Mouse (Mus musculus): ENCODE measurements around the gene Rad51b. TPM values are rescaled to one million over a fixed set of nuclear protein-coding genes. Genes with fewer than 3 reads are reported as not detected.

Gene Rad51b
- polyA plus RNA-seq, 1 experiment = 1.1 TPM

DNA sequence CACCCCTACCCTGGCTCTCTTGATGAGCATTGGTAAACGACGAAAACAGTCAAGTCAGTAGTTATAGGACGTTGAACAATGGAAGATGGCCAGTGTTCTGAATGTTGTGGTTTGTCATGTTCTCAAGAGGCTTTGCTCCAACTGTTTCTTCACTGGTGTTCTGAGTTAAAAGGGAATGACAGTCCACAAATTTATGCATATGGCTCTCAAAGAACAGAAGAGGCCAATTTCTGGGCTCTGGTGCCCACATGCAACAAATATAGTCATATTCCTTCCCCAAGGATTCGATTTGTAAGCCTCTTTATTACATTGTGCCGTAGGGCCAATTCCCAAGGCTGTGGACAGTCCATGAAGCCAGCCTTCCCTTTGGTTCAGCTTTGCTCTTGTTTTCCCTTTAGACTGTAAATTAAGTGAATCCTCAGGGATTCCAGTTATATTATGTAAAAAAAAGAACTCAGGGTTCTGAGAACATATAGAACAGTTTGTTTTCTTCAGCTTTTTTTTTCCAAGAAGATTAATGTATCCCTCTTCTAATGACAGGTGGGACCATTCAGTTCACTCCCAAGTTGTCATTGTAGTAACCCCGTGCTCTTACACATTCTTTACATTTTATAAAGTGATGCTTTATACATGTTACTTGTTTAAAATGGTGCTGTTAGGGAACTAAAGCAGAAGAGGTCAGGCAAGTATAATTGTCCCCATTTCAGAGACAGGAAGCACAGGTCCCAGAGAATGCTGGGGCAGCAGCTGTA, 287.6 kb downstream of the Rad51b start:
- 76% methylated on average over 6 of the region's 6 CpGs for WGBS
- Histone ChIP-seq H3K4me1 (ENCODE audit: control insufficient read depth, insufficient read depth, low read length) (peaks cover 5% of the 10 kb centered on the region; the same call in 1 of the 2 replicates), H3K4me3 (replicated peaks; ENCODE audit: extremely low read depth, low read depth, low read length) (no peak overlapping the region)
- DNase-seq = no peak
- no peak for TF ChIP-seq CTCF (IDR thresholded peaks at IDR 0.05; ENCODE audit: insufficient read depth, low read length)
- no peak for TF ChIP-seq POLR2A (IDR thresholded peaks at IDR 0.05; ENCODE audit: borderline replicate concordance, extremely low read depth, low read depth, low read length)

DNA sequence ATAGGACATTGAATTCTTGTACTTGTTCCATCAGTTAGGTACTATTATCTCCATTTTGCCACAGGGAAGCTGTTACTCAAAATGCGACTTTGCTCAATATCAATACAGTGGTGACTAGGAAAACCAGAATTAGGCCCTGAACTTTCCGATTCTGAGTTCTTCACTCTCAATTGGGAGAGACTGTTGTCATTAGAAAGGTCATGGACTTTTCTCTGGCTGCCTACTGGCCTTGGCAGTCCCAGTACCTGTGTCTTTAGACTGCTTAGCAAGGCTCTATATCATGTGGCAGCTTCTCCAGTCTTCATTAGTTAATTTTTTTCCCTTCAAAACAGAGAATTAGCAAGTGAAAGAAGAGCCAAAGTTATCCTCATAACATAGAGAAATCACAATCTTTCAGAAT, 288.3 kb downstream of the Rad51b start:
- DNase-seq = no peak
- no peaks in the 10 kb centered on the region for H3K4me1 ChIP-seq (ENCODE audit: control insufficient read depth, insufficient read depth, low read length)
- H3K4me3 ChIP-seq (replicated peaks; ENCODE audit: extremely low read depth, low read depth, low read length) = no peak overlapping the region
- TF ChIP-seq CTCF (IDR thresholded peaks at IDR 0.05; ENCODE audit: insufficient read depth, low read length) = no peak
- no peak for TF ChIP-seq POLR2A (IDR thresholded peaks at IDR 0.05; ENCODE audit: borderline replicate concordance, extremely low read depth, low read depth, low read length)
- WGBS = 88% methylated on average over 2 of the region's 2 CpGs

- 70% methylated on average over 4 of the region's 4 CpGs for WGBS
- Histone ChIP-seq H3K4me3 (replicated peaks; ENCODE audit: extremely low read depth, low read depth, low read length) (no peak overlapping the region), H3K4me1 (ENCODE audit: control insufficient read depth, insufficient read depth, low read length) (no peaks in the 10 kb centered on the region)
- TF ChIP-seq POLR2A (IDR thresholded peaks at IDR 0.05; ENCODE audit: borderline replicate concordance, extremely low read depth, low read depth, low read length) = no peak
- DNase-seq = peak; percentile 54
Measured at GRCm38 (mm10) chr12:79588831-79589230, 291.7 kb downstream of the Rad51b start.

GRCm38 (mm10) chr12:79592206-79592605, 295.1 kb downstream of the Rad51b start:
- no peak for TF ChIP-seq POLR2A (IDR thresholded peaks at IDR 0.05; ENCODE audit: borderline replicate concordance, extremely low read depth, low read depth, low read length)
- no peak for TF ChIP-seq CTCF (IDR thresholded peaks at IDR 0.05; ENCODE audit: insufficient read depth, low read length)
- Histone ChIP-seq H3K4me3 (replicated peaks; ENCODE audit: extremely low read depth, low read depth, low read length) (no peak overlapping the region), H3K4me1 (ENCODE audit: control insufficient read depth, insufficient read depth, low read length) (no peaks in the 10 kb centered on the region)
- no peak for DNase-seq
- WGBS = 67% methylated on average over 4 of the region's 4 CpGs

- TF ChIP-seq POLR2A (IDR thresholded peaks at IDR 0.05; ENCODE audit: borderline replicate concordance, extremely low read depth, low read depth, low read length) (no peak), CTCF (IDR thresholded peaks at IDR 0.05; ENCODE audit: insufficient read depth, low read length) (no peak)
- Histone ChIP-seq H3K4me1 (ENCODE audit: control insufficient read depth, insufficient read depth, low read length) (peaks cover 9% of the 10 kb centered on the region), H3K4me3 (replicated peaks; ENCODE audit: extremely low read depth, low read depth, low read length) (no peak overlapping the region)
- DNase-seq = no peak
Measured at GRCm38 (mm10) chr12:79596842-79597241, 299.8 kb downstream of the Rad51b start.

DNA sequence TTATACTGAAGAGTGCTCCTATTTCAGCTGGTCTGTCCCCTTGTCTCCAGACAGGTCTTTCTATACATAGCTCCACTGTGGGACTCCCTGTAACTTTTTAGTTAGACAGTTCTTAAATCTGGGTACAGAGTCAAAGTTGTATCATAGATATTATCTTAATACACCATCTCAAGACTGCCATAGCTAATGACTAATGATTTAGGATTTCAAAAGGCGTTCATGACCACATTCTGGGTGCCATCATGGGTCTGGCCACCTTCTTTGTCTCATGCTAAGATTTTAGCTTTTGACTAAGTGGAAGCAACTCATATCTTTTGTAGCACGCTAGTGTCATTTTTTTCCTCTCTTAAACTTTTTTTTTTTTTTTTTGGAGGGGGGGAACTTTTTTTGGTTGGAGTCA, 300.3 kb downstream of the Rad51b start:
- H3K4me1 ChIP-seq (ENCODE audit: control insufficient read depth, insufficient read depth, low read length) = peaks cover 9% of the 10 kb centered on the region
- no peak overlapping the region for H3K4me3 ChIP-seq (replicated peaks; ENCODE audit: extremely low read depth, low read depth, low read length)
- 91% methylated on average over 2 of the region's 2 CpGs for WGBS
- no peak for DNase-seq
- TF ChIP-seq CTCF (IDR thresholded peaks at IDR 0.05; ENCODE audit: insufficient read depth, low read length) (no peak), POLR2A (IDR thresholded peaks at IDR 0.05; ENCODE audit: borderline replicate concordance, extremely low read depth, low read depth, low read length) (no peak)

GRCm38 (mm10) chr12:79597786-79598185, 300.7 kb downstream of the Rad51b start:
- Histone ChIP-seq H3K4me1 (ENCODE audit: control insufficient read depth, insufficient read depth, low read length) (peaks cover 9% of the 10 kb centered on the region), H3K4me3 (replicated peaks; ENCODE audit: extremely low read depth, low read depth, low read length) (no peak overlapping the region)
- no peak for DNase-seq
- 87% methylated on average over 2 of the region's 2 CpGs for WGBS
- TF ChIP-seq POLR2A (IDR thresholded peaks at IDR 0.05; ENCODE audit: borderline replicate concordance, extremely low read depth, low read depth, low read length) (no peak), CTCF (IDR thresholded peaks at IDR 0.05; ENCODE audit: insufficient read depth, low read length) (no peak)

DNA sequence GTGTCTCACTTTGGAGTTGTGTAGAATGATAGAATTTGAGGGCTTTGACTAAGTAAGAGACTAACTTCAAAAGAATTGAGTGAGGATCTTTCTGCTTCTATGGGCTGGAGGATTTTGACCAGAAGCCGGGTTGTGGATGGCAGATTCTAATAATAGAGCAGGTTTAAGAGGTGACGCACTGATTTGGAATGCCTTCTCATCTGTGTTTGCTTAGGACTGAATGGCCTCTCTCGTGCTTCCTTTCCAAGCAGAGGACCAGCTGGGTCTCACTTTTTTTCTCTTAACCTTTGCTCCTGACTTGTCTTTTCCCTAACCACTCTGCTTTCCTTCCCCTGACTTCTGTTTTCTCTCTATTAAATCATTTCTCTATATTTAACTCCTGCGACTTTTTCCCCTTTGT, 301.4 kb downstream of the Rad51b start:
- WGBS = 22% methylated on average over 4 of the region's 4 CpGs
- no peak for TF ChIP-seq POLR2A (IDR thresholded peaks at IDR 0.05; ENCODE audit: borderline replicate concordance, extremely low read depth, low read depth, low read length)
- TF ChIP-seq CTCF (IDR thresholded peaks at IDR 0.05; ENCODE audit: insufficient read depth, low read length) = no peak
- no peak overlapping the region for H3K4me3 ChIP-seq (replicated peaks; ENCODE audit: extremely low read depth, low read depth, low read length)
- peaks cover 9% of the 10 kb centered on the region for H3K4me1 ChIP-seq (ENCODE audit: control insufficient read depth, insufficient read depth, low read length)
- no peak for DNase-seq

DNA sequence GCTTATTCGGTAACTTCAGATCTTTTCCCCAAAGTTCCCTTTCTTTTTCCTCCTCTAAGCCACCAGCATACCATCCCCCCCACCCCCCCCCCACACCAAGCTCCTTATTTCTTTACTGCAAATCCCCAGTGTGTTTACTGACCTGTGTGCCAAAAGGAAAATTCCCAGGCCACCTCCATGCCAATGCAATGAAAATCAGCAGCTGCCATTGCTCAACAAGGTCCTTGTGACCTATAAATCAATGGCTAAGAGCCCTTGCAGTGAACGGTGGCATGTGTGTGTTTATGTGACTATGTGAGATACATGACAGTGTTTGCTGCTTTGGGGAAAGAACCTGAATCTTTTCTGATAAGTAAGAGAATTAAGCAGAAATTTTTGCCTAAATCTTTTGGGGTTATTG, 301.8 kb downstream of the Rad51b start:
- Histone ChIP-seq H3K4me1 (ENCODE audit: control insufficient read depth, insufficient read depth, low read length) (peaks cover 9% of the 10 kb centered on the region), H3K4me3 (replicated peaks; ENCODE audit: extremely low read depth, low read depth, low read length) (no peak overlapping the region)
- 24% methylated on average over 2 of the region's 2 CpGs for WGBS
- TF ChIP-seq CTCF (IDR thresholded peaks at IDR 0.05; ENCODE audit: insufficient read depth, low read length) (no peak), POLR2A (IDR thresholded peaks at IDR 0.05; ENCODE audit: borderline replicate concordance, extremely low read depth, low read depth, low read length) (no peak)
- no peak for DNase-seq

GRCm38 (mm10) chr12:79600149-79600769, 303.2 kb downstream of the Rad51b start:
- H3K4me3 ChIP-seq (replicated peaks; ENCODE audit: extremely low read depth, low read depth, low read length) = no peak overlapping the region
- peaks cover 9% of the 10 kb centered on the region for H3K4me1 ChIP-seq (ENCODE audit: control insufficient read depth, insufficient read depth, low read length)
- no peak for DNase-seq
- TF ChIP-seq POLR2A (IDR thresholded peaks at IDR 0.05; ENCODE audit: borderline replicate concordance, extremely low read depth, low read depth, low read length) (no peak), CTCF (IDR thresholded peaks at IDR 0.05; ENCODE audit: insufficient read depth, low read length) (no peak)
- 25% methylated on average over 11 of the region's 11 CpGs for WGBS
